Mouse (Mus musculus) gastrocnemius, postnatal 25 days (tissue): ENCODE data around the gene Ube2r2. TPM values are rescaled to one million over a fixed set of nuclear protein-coding genes. Genes with fewer than 3 reads are reported as not detected.

Experiments
- DNase-seq: peaks from one replicate; pipeline ENCODE4 v3.0.0; 2022
- total RNA-seq, 2 experiments: library from RNA; stranded (reverse); gene quantifications; 1 replicate in 1 of 2; 2 replicates in 1 of 2; pipeline ENCODE4 v1.2.3; 2021

Gene Ube2r2
- total RNA-seq, 2 experiments from 2014 or later, result 105 to 110 TPM

- no peak for DNase-seq
Observed at GRCm38 (mm10) chr4:41118706-41119292, 16.7 kb upstream of the Ube2r2 start.

- peak; percentile 98 for DNase-seq
Observed at GRCm38 (mm10) chr4:41124180-41124951, 11.2 kb upstream of the Ube2r2 start, which contains the start of gene Nol6. Gene Nol6 (minus strand): TSS chr4:41124455.

DNA sequence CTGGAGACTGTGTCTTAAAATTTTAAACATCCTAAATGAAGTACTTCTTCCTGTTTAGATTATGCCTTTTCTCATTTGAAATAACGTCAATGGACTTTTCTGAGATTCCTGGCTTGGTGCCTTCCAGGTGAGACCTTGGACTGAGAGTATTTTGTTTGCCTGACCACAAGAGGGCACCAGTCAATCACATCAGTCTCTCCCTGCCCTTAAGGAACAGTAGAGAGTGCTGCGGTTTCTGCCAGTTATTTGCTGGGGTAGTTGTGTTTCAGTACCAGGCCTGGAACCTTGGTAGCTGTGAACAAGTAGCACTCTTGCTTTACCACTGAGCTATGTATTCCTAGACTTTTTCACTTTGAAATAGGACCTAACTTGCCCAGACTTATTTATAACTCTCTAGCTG lies 6.1 kb upstream of the Ube2r2 start:
- peak; percentile 37 for DNase-seq

- DNase-seq, result no peak
Observed at GRCm38 (mm10) chr4:41129836-41130235, 5.7 kb upstream of the Ube2r2 start.

DNA sequence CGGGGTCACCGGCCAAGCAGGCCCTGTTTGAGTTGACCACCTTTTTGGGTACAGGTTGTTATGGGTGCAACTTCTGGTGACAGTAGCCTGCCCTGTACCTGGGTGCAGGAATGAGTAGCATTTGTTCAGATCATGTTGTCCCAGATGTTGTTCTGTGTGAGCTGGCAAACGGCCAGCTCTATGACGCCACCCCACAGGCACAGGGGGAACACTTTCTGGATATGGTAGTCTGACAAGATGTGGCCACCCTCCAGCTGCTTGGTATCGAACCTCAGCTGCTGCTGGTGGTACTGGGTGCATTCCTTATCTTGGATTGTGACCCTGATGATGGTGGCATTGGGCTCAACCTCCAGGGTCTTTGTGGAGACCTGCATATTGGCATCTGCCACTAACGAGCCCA lies 3.1 kb upstream of the Ube2r2 start:
- no peak for DNase-seq

DNA sequence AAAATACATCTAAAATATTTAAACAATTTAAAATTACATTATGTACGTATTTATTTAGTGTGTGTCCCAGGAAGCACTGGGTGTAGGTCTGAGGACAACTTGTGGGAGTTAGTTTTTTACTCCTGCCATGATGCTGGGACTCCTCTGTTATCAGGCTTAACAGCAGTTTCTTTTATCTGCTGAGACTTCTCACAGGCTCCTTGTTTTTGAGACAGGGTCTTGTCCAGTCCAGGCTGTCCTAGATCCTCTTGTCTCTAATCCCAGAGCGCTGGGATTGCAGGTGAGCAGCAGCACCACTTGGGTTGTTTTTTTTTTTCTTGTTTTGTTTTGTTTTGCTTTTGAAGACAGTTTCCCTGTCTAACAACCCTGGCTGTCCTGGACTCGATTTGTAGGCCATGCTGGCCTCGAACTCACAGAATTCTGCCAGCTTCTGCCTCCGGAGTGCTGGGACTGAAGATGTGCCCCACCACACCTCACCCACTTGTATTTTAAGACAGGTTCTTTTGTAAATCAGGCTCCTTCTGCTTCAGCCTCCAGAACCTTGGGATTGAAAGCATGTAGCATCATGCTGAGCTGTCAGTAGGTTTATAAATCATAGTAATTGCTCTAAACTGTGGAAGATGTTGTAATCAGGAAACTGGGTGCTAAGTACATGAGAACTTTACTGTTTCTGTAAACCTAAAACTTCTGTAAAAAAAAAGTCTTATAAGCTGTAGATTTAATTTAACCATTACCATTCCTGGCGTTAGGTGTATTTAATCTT lies 1.8 kb upstream of the Ube2r2 start:
- DNase-seq, result no peak

GRCm38 (mm10) chr4:41134935-41135710 lies 420 bp upstream of the Ube2r2 start:
- peak; percentile 80 for DNase-seq

DNA sequence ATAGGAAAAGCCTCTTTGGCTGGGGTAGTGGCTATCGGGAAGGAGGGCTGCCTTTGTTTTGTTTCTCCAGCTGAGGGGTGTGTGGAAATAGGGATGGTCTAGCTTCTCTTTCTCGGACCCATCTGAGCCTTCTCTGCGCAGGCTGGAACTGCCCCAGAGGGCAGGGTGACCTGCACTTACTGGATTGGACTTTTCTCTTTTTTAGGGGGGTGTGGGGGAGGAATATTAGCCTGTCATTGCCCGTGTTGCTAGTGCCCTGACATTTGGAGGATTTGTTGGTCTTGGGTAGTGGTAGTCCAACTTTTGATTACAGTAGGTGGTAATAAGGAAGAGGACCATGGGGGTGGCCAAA lies 887 bp downstream of the Ube2r2 start:
- DNase-seq, result peak; percentile 34

DNA sequence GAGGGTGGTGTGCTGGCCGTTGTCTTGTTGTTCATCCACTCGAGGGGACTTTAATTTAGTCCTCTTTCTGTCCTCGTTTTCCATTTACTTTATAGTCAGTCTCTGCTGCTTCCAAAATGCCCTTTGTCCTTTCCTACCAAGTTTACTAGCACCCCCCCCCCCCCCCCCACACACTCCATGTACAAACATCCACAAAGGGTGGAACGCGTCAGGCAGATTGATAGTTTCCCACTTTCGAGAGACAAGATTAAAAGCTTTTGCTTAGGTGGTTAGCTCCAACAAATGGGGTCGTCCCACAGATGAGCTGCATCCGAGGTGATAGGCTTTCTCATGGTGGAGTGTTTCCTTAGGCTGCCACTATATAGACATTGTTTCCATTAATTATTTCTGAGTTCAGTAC lies 1.3 kb downstream of the Ube2r2 start:
- DNase-seq, result no peak

- no peak for DNase-seq
Observed at GRCm38 (mm10) chr4:41140174-41140875, 4.8 kb downstream of the Ube2r2 start.

GRCm38 (mm10) chr4:41142601-41143000 lies 7.1 kb downstream of the Ube2r2 start:
- no peak for DNase-seq

DNA sequence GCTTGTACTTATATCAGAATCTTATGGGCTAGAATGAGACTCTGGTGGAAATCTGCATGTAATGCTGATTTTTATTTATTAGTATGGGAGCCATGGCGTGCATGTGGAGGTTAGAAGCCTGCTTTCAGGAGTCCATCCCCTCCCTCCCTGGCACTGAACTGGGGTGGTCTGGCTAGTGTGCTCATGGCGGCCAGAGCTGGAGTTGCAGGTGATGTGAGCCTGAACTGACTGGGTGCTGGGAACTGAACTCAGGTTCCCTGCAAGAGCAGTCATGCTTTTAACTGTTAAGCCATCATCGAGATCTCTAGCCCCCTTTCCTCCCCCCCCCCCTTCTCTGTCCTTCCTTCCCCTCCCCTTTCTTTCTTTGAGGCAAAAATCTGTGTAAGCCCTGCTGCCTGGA lies 14.3 kb downstream of the Ube2r2 start:
- DNase-seq, result no peak

GRCm38 (mm10) chr4:41151186-41151585 lies 15.6 kb downstream of the Ube2r2 start:
- no peak for DNase-seq

GRCm38 (mm10) chr4:41153146-41153545 lies 17.6 kb downstream of the Ube2r2 start:
- no peak for DNase-seq

- no peak for DNase-seq
Observed at GRCm38 (mm10) chr4:41156961-41157360, 21.4 kb downstream of the Ube2r2 start.

DNA sequence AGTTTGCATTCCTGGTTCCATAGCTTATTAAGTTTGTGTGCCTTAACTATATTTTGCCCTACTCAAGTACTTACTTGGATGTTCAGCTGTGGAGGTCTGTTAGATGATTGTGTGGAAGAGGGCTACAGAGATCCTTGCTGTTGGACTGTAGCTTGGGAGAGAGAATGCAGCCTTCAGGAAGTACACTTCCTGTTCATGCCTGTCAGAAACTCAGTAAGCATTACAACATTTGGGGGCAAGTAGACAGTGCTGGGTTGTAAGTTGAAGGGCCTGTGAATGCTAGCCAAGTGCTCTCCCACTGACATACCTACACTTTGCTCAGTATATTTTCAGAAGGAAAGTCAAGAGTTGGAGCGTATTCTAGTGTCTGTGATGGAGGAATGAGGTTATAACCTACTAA lies 22.7 kb downstream of the Ube2r2 start:
- no peak for DNase-seq

- no peak for DNase-seq
Observed at GRCm38 (mm10) chr4:41161232-41161631, 25.7 kb downstream of the Ube2r2 start.

GRCm38 (mm10) chr4:41164974-41165373 lies 29.4 kb downstream of the Ube2r2 start:
- DNase-seq, result no peak

- DNase-seq, result peak; percentile 22
Observed at GRCm38 (mm10) chr4:41165693-41166475, 30.3 kb downstream of the Ube2r2 start.

DNA sequence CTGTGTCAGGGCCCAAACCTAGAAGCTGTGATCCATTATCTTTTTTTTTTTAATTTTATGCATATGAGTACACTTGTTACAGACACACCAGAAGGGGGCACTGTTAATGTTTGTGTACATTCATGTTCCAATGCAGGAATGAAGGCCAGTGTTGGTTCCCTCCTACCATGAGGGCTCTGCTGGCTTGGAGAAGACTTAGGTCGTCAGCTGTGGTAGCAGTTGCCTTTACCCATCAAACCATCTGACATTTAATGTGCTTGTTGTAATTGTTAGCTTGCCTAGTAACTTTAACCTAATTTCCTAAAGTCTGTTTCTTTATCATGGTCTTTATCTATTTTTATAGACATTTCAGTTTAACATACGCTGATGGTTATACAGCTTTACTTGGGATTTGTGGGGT lies 35.4 kb downstream of the Ube2r2 start:
- DNase-seq, result no peak

GRCm38 (mm10) chr4:41174631-41175030 lies 39.1 kb downstream of the Ube2r2 start:
- no peak for DNase-seq
